Mouse (Mus musculus): ENCODE results near the gene Tlx2.

GRCm38 (mm10) chr6:83119734-83120051, 49.6 kb upstream of the Tlx2 start:
- TF ChIP-seq CTCF (IDR thresholded peaks at IDR 0.05; ENCODE audit: low read depth) (no peak), EP300 (IDR thresholded peaks at IDR 0.05; ENCODE audit: low read depth) (no peak)
